Mouse (Mus musculus) gastrocnemius, postnatal 36 days (tissue): Measurements from ENCODE around the gene Sntg2. TPM values are rescaled to one million over a fixed set of nuclear protein-coding genes. Genes with fewer than 3 reads are reported as not detected.

Experiments used
- DNase-seq, 2 experiments: peaks; one replicate each; pipeline ENCODE4 v3.0.0; 2022
- intact Hi-C: fragments of 180-260 bp; cut with DNase I; formaldehyde crosslinking; loops from one replicate; pipeline ENCODE4 v1.15.1; 2025
- total RNA-seq, 2 experiments: library from RNA; stranded (reverse); gene quantifications; 2 replicates each; pipeline ENCODE4 v1.2.3; 2021

Gene Sntg2
- total RNA-seq, 2 experiments from 2014 or later = 1.0 TPM; not detected in 1

DNA sequence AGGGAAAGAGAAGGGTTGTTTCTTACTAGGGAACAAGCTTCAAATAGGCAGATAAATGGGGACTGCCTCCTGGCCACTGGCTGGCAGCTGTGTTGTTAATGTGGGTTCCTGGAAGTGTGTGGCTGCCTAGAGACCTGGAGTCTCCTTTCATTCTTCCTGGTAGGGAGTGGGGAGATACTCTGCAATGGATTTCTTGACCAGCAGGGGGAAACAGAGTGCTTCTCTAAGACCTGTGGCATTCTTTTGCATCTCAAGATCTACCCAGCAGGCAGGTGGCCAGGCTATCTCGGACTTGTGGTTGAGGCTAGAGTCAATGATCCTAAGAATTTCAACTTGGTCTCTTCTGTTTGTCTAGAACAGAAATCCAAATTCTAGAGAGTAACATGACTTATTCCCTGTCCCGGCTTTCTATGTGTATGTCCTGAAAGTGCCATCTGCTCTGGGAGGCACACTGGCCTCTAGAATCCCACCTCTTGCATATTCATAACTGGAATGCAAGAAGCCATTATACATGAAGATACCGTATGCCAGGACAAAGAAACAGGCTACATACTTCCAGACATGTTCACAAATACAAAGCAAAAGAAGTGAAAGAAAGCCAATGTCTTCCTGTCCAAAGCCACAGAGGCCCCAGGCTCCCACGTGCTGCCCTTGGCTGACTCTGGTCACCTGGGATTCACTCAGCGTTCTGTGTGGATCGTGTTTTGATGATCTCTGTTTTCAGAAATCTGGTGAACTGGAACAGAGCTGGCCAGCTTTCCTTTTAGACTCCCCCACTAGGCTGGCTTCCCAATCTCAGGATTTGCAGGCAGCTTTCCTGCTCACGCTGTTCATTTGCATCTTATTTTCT is 244.4 kb downstream of the Sntg2 start:
- peak; percentile 34 to 50 for DNase-seq
- intact Hi-C loops = loop anchor here (2.0 to 5.0 kb wide), 2 partner anchors 240 to 449 kb away; no protein-coding TSS in a partner anchor

Other genes with a start within 250 kb of the Sntg2 start
- gene Tpo, start 240.8 kb downstream of the Sntg2 start, total RNA-seq = not detected
- 1 to 10 TPM; 5.7 to 7.7 TPM for gene Tmem18, start 211.1 kb upstream of the Sntg2 start, total RNA-seq